Mouse (Mus musculus) liver, embryonic 14.5 days (tissue): ENCODE data around the gene Tmem179b.

ENCODE experiments used
- CTCF ChIP-seq: IDR thresholded peaks from 2 replicates; pipeline ENCODE4 v1.5.1; 2016; ENCODE audit warnings: antibody characterized with exemption, low read depth, control low read depth
- EP300 ChIP-seq: IDR thresholded peaks from 2 replicates; pipeline ENCODE4 v1.6.1; 2016; ENCODE audit warnings: antibody characterized with exemption, low read depth

DNA sequence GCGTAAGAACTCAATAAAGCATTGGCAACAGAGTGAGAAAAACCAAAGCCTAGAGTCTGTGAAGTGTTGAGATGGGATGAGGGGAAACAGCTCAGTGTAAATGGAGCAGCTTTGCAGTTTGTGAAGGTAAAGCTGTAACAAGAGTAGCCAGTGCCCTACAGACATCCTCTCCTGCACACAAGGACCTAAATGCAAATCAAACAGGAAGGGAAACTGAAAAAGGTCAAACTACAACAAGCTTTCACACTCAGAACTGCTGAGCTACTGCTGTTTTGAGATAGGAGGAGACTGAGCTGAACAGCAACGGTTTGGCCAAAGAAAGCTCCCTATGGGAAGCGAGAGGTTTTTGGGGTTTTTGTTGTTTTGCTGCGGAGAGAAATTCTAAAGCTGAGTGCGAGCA is 32.5 kb upstream of the Tmem179b start:
- no peak for TF ChIP-seq CTCF
- TF ChIP-seq EP300 = no peak
